Mouse (Mus musculus) olfactory bulb, adult 2 months (tissue): ENCODE results near the gene Plrg1.

Source experiments
- CTCF ChIP-seq: fragments of 200-500 bp; IDR thresholded peaks from 2 replicates; pipeline ENCODE4 v1.5.1; 2012; ENCODE audit warnings: low read depth, mild to moderate bottlenecking, low read length, moderate library complexity; ENCODE audit not compliant: insufficient read depth
- POLR2A ChIP-seq: fragments of 200-500 bp; IDR thresholded peaks from 2 replicates; pipeline ENCODE4 v1.6.1; 2012; ENCODE audit warnings: mild to moderate bottlenecking, low read depth, low read length, moderate library complexity; ENCODE audit not compliant: insufficient read depth

DNA sequence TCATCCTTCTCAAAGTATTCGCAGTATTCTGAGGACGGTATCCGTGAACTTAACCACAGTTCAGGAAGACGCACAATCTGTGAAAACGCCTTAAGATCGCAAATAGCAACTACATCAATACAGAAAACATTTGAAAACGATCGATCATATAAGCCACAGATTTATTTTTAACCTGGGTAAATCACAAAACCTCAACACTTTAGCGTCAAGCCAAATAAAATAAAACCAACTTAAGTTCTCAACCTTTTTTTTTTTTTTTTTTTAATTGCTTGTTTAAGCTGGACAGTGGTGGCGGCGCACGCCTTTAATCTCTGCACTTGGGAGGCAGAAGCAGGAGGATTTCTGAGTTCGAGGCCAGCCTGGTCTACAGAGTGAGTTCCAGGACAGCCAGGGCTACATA, 563 bp upstream of the Plrg1 start:
- no peak for TF ChIP-seq POLR2A
- TF ChIP-seq CTCF = no peak
